In genomic region chr16:8795906-8796305, GRCm38 (mm10) we compare ENCODE assay signal across 28 mouse cellular contexts. TPM values are rescaled to one million over a fixed set of nuclear protein-coding genes. Genes with fewer than 3 reads are reported as not detected.
DNase-seq lines count a peak whose midpoint lies in the region; ATAC-seq and TF ChIP-seq lines count a peak whose summit lies in the region.
"Had no signal": no experiment of that assay in that cellular context is flagged by ENCODE, and none has a peak within 500 bp of the region (broad histone marks: within the 10 kb centered on the region; RNA-seq: fewer than 3 reads in every experiment).

No protein-coding gene starts in this region.

- ATAC-seq in kidney, postnatal 0 days (replicated peaks; ENCODE audit: low FRiP score, low read depth), result no peak
- ATAC-seq: CD4-positive, CD25-positive, alpha-beta regulatory T cell, adult 4 months; forebrain, embryonic 13.5 days; midbrain, embryonic 15.5 days had no signal

- DNase-seq in adrenal gland, postnatal 10 days, result peak; percentile 15
- no peak for DNase-seq in adrenal gland, adult 18-20 months (ENCODE audit: low spot score in 2 of 2)
- DNase-seq in kidney, postnatal 0 days (ENCODE audit: low spot score), result peak; percentile 20
- no peak for DNase-seq in kidney, adult 11 months
- DNase-seq in MN1 (ENCODE audit: low spot score), result peak; percentile 26
- peak; percentile 28 to 34 for DNase-seq in adrenal gland, postnatal 36 days
- DNase-seq in lung, postnatal 4 days, result no peak
- no peak for DNase-seq in right cerebral cortex, postnatal 14 days
- DNase-seq: cerebellum, adult 11 months; cerebellum, adult 9-10 months; cerebellum, postnatal 36 days; heart, postnatal 10 days; kidney, adult 2 months; kidney, postnatal 4 days; layer of hippocampus, postnatal 36 days; lung, embryonic 14.5 days; lung, postnatal 14 days; right cerebral cortex, postnatal 4 days; thymus, adult 2 months; thymus, postnatal 36 days had no signal

- no peaks in the 10 kb centered on the region for H3K36me3 ChIP-seq in kidney, postnatal 0 days (ENCODE audit: insufficient read depth, low read length)
- H3K36me3 ChIP-seq: heart, embryonic 13.5 days; limb, embryonic 13.5 days; midbrain, embryonic 10.5 days; midbrain, embryonic 15.5 days had no signal

- no peaks in the 10 kb centered on the region for H3K9me3 ChIP-seq in kidney, postnatal 0 days (replicated peaks; ENCODE audit: low read length)
- H3K9me3 ChIP-seq: midbrain, embryonic 15.5 days had no signal

- no peak overlapping the region for H3K4me2 ChIP-seq in kidney, postnatal 0 days (ENCODE audit: low read length)
- H3K4me2 ChIP-seq: forebrain, embryonic 13.5 days; heart, embryonic 13.5 days; hindbrain, embryonic 14.5 days; limb, embryonic 13.5 days; lung, embryonic 14.5 days; midbrain, embryonic 15.5 days had no signal

- no peaks in the 10 kb centered on the region for H3K27me3 ChIP-seq in kidney, postnatal 0 days (ENCODE audit: insufficient read depth, low read length)
- H3K27me3 ChIP-seq: forebrain, embryonic 13.5 days; heart, embryonic 13.5 days; limb, embryonic 13.5 days; midbrain, embryonic 15.5 days had no signal

- H3K4me3 ChIP-seq in kidney, postnatal 0 days (replicated peaks; ENCODE audit: low read depth, low read length), result no peak overlapping the region
- H3K4me3 ChIP-seq: forebrain, embryonic 13.5 days; heart, embryonic 13.5 days; limb, embryonic 13.5 days; midbrain, embryonic 10.5 days; midbrain, embryonic 15.5 days had no signal

- TF ChIP-seq CTCF in kidney, postnatal 0 days (IDR thresholded peaks at IDR 0.05; ENCODE audit: low read depth), result no peak

- no peaks in the 10 kb centered on the region for H3K4me1 ChIP-seq in kidney, postnatal 0 days (replicated peaks; ENCODE audit: insufficient read depth, low read length)
- H3K4me1 ChIP-seq: forebrain, embryonic 13.5 days; heart, embryonic 13.5 days; midbrain, embryonic 10.5 days; midbrain, embryonic 15.5 days had no signal

- no peak overlapping the region for H3K27ac ChIP-seq in kidney, postnatal 0 days
- H3K27ac ChIP-seq: forebrain, embryonic 13.5 days; heart, embryonic 13.5 days; hindbrain, embryonic 14.5 days; limb, embryonic 13.5 days; liver, embryonic 14.5 days; midbrain, embryonic 10.5 days; midbrain, embryonic 15.5 days had no signal

- 28% methylated on average over 2 of the region's 2 CpGs for WGBS in kidney, postnatal 0 days

- no peak overlapping the region for H3K9ac ChIP-seq in kidney, postnatal 0 days (ENCODE audit: low read depth, low read length)
- H3K9ac ChIP-seq: forebrain, embryonic 13.5 days; heart, embryonic 13.5 days; hindbrain, embryonic 14.5 days; limb, embryonic 13.5 days; liver, embryonic 14.5 days; lung, embryonic 14.5 days; midbrain, embryonic 15.5 days had no signal

RNA-seq across cellular contexts. Expression of gene Usp7, which starts 3.8 kb away (rescaled TPM):
- 100 to 1,000 TPM in 1 of 2 experiments, 10 to 100 TPM in 1; 88.5 to 109 TPM for total RNA-seq in adrenal gland, postnatal 10 days (2021)
- total RNA-seq in adrenal gland, adult 18-20 months (2021), result 100 to 1,000 TPM; 109 to 126 TPM
- 22.1 and 22.7 TPM in 2 replicates for polyA plus RNA-seq in kidney, postnatal 0 days (2015; fragmentation: Nextera tagmentation; extraction: Ambion mirVana)
- 100 to 1,000 TPM; 106 to 111 TPM for total RNA-seq in adrenal gland, postnatal 36 days (2021)

RNA-seq across cellular contexts. Expression of gene 1810013L24Rik, which starts 34.0 kb away (rescaled TPM):
- total RNA-seq in adrenal gland, postnatal 10 days (2021), result 10 to 100 TPM; 60.5 to 66.0 TPM
- 10 to 100 TPM; 81.9 to 86.4 TPM for total RNA-seq in adrenal gland, adult 18-20 months (2021)
- 18.7 and 20.2 TPM in 2 replicates for polyA plus RNA-seq in kidney, postnatal 0 days (2015; fragmentation: Nextera tagmentation; extraction: Ambion mirVana)
- total RNA-seq in adrenal gland, postnatal 36 days (2021), result 10 to 100 TPM; 91.1 to 92.0 TPM

Comparison
In these comparisons a context has a peak if more than half of its experiments do, and no peak if none do; other contexts are left out.
1. DNase-seq: peak in adrenal gland, postnatal 10 days (single experiment), kidney, postnatal 0 days (single experiment), MN1 (single experiment) and adrenal gland, postnatal 36 days (2 of 2); none in adrenal gland, adult 18-20 months (0 of 2), kidney, adult 11 months (single experiment), lung, postnatal 4 days (0 of 2) and right cerebral cortex, postnatal 14 days (single experiment).